Mouse (Mus musculus): Measurements from ENCODE around the gene Trip4. TPM values are rescaled to one million over a fixed set of nuclear protein-coding genes. Genes with fewer than 3 reads are reported as not detected.

Trip4 gene
- total RNA-seq (2021) = 10 to 100 TPM; 10.9 to 14.8 TPM
- long read RNA-seq, experiment 1, transcript Trip4-201 (13 exons, 1,999 nt) = major isoform, 5 of 8 reads
- long read RNA-seq, experiment 1, partial matches to known transcripts = 0 of 8 reads
- long read RNA-seq, experiment 1, other reads (novel, unspliced or antisense) = 2 of 8 reads
- long read RNA-seq, experiment 2, transcript Trip4-201 (13 exons, 1,999 nt) = major isoform, 10 of 18 reads
- long read RNA-seq, experiment 2, partial matches to known transcripts = 1 of 18 reads
- long read RNA-seq, experiment 2, other reads (novel, unspliced or antisense) = 5 of 18 reads

- intact Hi-C loops (cut with DNase I) = loop anchor here (2.0 kb wide), 1 partner anchor 96 kb away; no protein-coding TSS in a partner anchor
- DNase-seq = peak; percentile 88 to 93
Observed at GRCm38 (mm10) chr9:65908394-65909300, at the start of gene Trip4, which contains the start of gene Csnk1g1. Trip4 (minus strand) TSS chr9:65908794. Csnk1g1 (plus strand) TSS chr9:65908924.

GRCm38 (mm10) chr9:65951082-65951587 lies 42.5 kb upstream of the Trip4 start:
- intact Hi-C loops (cut with DNase I) = no loop called here
- no peak for DNase-seq

DNA sequence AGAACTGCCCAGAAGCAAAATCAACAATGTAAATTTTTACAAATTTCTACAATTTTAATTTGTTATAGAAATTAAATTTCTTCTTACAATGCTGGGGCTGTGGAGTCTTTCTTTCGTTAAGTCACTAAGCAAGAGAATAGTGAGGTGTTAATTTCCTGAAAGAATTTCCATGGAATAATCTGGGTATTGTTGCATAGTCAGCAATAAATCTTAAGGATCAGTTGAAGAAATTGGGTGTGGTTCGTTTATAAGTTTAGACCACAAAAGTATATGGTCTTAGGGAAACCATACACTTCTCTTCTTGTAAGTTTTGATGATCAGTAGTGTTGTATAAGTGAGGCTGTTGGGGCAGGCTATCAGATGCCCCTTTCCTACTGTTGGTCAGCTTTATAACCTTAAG lies 29.0 kb upstream of the Trip4 start:
- no peak for DNase-seq

DNA sequence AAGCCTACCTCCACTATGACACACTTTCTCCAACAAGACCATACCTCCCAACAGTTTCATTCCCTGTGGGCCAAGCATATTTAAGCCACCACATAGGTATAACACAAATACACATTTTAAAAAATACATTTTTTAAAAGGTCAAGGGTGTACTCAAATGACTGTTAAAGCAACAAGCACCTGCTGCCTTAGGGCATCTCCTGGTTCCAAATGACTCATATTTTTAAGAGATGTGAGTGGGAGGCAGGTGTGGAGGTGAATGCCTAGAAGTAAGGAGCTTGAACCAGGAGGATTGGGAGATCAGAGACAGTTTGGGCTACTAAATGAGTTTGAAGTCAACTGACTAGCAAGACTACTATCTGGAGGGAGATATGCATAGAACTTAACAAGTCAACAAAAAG lies 21.2 kb upstream of the Trip4 start:
- DNase-seq = no peak
- intact Hi-C loops (cut with DNase I) = no loop called here

More for the DNA sequence above, 29.0 kb upstream of the Trip4 start:
- intact Hi-C loops (cut with DNase I) = no loop called here

DNA sequence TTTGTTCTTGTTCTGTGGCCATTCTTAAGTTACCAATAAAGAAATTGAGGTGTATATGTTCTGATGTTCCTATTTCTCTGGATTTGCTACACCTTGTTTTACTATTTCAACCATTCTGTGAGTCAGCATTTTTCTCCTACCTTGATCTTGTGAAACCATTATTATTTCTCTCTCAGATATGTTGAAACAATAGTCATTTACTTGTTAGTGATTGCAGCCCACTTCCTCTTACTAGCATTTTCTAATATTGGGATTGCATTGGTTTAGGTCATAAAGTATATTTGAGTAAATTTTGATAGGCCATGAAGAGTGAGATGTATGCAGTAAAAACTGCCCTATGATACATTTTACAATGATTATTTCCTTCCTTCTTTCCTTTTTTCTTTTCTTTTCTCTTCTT lies 19.9 kb upstream of the Trip4 start:
- no peak for DNase-seq
- intact Hi-C loops (cut with DNase I) = no loop called here

- DNase-seq = no peak
- intact Hi-C loops (cut with DNase I) = no loop called here
Observed at GRCm38 (mm10) chr9:65917015-65917414, 8.4 kb upstream of the Trip4 start.

- intact Hi-C loops (cut with DNase I) = loop anchor here (5.0 kb wide), 1 partner anchor 43 kb away; no protein-coding TSS in a partner anchor
- DNase-seq = no peak
Observed at GRCm38 (mm10) chr9:65913976-65914375, 5.4 kb upstream of the Trip4 start.

GRCm38 (mm10) chr9:65909837-65910236 lies 1.2 kb upstream of the Trip4 start:
- DNase-seq = no peak
- intact Hi-C loops (cut with DNase I) = loop anchor here (2.0 to 5.0 kb wide), 2 partner anchors 47 to 95 kb away; no protein-coding TSS in a partner anchor

- peak in 1 of 2 experiments; percentile 17 for DNase-seq
- intact Hi-C loops (cut with DNase I) = loop anchor here (2.0 kb wide), 1 partner anchor 95 kb away; no protein-coding TSS in a partner anchor
Observed at GRCm38 (mm10) chr9:65909301-65909801, 757 bp upstream of the Trip4 start.

GRCm38 (mm10) chr9:65903419-65903818 lies 5.2 kb downstream of the Trip4 start:
- DNase-seq = no peak
- intact Hi-C loops (cut with DNase I) = no loop called here

DNA sequence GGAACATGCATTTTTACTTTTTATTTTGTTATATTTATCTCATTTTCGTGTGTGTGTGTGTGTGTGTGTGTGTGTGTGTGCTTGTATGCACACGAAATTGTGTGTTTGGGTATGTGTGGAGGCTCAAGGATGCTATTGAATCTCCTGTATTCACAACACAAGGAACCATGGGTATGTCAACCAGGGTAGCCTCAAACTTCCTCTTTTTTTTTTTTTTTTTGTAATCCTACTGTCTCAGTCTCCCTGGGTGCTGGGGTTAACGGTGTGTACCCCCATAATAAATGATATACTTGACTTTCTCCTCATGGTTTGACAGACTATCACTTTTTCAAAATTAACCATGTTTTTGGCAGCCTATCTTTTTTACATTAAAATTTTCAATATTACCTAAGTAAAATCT lies 5.7 kb downstream of the Trip4 start:
- intact Hi-C loops (cut with DNase I) = no loop called here
- no peak for DNase-seq

DNA sequence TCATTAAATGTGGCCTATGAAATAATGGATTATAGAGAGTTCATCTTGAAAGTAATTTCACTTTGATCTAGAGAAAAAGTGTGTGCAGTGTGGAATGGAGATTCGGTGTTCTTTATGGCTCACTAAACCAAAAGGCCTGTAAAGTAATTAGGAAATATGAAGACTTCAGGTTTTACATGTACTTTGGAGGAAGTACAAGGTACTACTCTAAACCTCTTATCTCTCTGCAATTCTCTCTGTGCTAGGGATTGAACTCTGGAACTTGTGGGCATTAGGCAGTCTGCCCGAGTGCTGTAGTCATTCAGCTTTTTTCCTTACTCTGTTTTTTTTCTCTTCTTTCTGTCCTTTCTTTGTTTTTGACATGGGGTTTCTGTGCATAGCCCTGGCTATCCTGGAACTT lies 11.6 kb downstream of the Trip4 start:
- no peak for DNase-seq
- intact Hi-C loops (cut with DNase I) = no loop called here

DNA sequence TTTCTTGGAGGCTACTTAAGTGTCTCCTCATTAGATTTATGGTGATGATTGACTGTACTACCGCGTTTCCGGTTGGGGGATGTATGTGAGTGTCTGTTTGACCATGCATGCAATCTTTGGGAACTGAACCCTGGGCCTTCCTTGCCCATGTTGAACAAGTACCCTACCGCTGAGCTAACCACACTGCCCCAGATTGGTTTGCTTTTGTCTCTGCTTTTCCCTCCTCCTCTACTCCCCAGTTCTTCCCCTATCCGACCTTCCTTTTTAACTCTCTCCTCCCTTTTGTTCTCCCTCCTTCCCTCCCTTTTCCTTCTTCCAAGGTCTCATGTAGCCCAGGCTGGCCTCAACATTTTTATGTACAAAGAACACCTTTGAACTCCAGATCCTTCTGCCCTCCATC lies 17.5 kb downstream of the Trip4 start:
- DNase-seq = no peak
- intact Hi-C loops (cut with DNase I) = no loop called here

DNA sequence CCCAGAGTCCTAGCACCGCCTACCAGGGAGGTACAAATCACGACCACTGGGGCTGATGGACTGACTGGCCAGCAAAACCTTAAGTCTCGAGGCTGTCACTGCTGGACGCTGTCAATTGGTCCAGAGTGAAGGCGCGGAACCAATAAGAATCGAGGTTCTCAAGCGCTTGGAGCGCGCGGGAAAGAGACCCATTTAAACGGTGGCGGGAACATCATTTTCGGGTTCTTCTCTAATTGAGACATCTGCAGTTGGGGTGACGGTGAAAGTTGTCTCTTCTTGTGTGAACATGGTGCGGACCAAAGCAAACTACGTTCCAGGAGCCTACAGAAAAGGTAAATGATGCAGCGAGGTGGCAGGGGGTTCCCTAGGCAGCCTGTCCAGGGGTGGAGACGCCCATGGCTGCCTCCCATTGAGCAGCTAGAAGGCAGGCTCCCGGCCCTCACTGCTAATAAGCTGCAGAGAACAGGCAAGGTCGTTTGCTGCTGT lies 18.4 kb downstream of the Trip4 start, which contains the start of gene Pclaf:
TSS of gene Pclaf (plus strand) at position 95 of the 486 bp plus-strand sequence.
- intact Hi-C loops (cut with DNase I) = no loop called here
- peak; percentile 41 to 51 for DNase-seq

GRCm38 (mm10) chr9:65884564-65885315 lies 23.9 kb downstream of the Trip4 start:
- intact Hi-C loops (cut with DNase I) = no loop called here

DNA sequence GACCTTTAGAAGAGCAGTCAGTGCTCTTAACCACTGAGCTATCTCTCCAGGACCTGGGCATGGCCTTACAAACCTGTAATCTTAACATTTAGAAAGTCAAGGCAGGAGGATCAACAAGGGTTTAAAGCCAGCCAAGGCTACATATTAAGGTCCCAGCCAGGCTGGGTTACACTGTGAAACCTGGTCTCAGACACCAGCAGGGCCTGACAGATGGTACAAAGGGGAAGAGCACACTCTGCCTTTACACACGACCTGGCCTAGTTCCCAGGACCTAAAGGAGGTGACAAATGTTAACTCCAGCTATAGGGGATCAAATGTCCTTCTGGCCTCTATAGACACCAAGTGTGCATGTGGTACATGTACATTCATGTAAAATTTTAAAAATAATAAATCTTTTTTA lies 48.9 kb downstream of the Trip4 start:
- intact Hi-C loops (cut with DNase I) = no loop called here
- DNase-seq = no peak

More at GRCm38 (mm10) chr9:65884564-65885315, 23.9 kb downstream of the Trip4 start:
- peak; percentile 83 to 87 for DNase-seq

DNA sequence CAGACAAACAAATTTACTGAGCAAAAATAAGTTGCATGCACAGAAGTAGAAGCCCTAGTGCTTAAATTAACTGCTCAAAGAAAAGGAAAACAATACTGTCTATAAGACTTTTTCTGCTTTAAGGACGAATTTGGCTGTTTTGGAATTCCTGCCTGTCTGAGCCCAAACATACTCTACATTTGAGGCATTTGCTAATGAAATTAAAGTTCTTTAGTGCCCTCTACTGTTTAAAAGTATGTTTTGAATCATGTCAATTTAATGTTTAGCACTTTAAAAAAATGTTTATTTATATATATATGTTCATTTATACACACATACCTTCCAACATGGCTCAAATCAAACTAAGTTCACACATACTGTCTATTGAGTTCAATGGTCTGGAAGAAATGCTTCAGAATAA lies 58.4 kb downstream of the Trip4 start:
- no peak for DNase-seq

DNA sequence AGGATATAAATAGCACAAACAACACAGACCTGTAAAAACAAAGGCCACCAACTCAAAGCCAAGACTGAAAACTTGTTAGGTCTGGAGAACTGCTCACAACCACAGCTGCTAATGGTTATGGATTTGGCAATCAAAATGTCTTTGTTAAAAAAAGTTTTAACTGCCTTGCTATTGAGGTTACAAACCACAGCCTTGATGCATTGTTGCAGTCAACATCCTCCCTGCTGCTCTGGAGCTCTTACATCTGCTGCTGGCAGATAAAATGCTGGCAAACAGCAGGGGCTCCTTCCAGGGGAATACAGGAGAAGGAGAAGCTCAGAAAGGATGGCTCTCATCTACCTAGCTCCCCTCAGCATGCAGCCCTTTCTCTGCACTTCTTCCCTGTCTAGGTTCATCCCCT lies 60.4 kb downstream of the Trip4 start:
- no peak for DNase-seq
- intact Hi-C loops (cut with DNase I) = loop anchor here (5.0 kb wide), 1 partner anchor 246 kb away; no protein-coding TSS in a partner anchor

More for the DNA sequence above, 58.4 kb downstream of the Trip4 start:
- intact Hi-C loops (cut with DNase I) = no loop called here

- intact Hi-C loops (cut with DNase I) = loop anchor here (5.0 kb wide), 1 partner anchor 242 kb away; no protein-coding TSS in a partner anchor
- no peak for DNase-seq
Observed at GRCm38 (mm10) chr9:65844421-65845165, 64.0 kb downstream of the Trip4 start.

All from gastrocnemius, postnatal 36 days (tissue).